Mouse (Mus musculus): ENCODE data around the gene Pacrg. TPM values are rescaled to one million over a fixed set of nuclear protein-coding genes. Genes with fewer than 3 reads are reported as not detected.

Gene Pacrg
- polyA plus RNA-seq, 1 experiment = 1.6 TPM

DNA sequence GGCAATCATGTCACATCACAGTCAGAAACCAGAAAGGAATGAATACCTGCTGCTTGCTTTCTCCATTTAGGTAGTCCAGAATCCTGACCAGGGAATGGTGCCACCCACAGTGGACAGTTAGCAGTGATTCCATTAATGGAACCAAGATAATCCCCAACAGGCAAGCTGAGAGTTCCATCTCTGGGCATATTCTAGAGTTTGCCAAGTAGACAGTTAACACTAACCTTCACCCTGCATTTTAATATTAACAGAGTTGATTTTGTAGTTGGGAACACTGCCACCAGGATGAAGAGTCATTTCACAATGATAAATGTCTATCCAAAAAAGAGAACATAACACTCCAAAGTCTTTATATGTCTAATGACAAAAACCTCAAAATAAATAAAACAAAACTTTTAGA, 144.7 kb downstream of the Pacrg start:
- Histone ChIP-seq H3K27ac (replicated peaks; ENCODE audit: low read depth, low read length) (no peak overlapping the region), H3K4me1 (ENCODE audit: control insufficient read depth, insufficient read depth, insufficient read length, low read length) (no peaks in the 10 kb centered on the region), H3K4me3 (ENCODE audit: insufficient read depth, low read depth, low read length) (no peak overlapping the region)

- Histone ChIP-seq H3K4me1 (ENCODE audit: control insufficient read depth, insufficient read depth, insufficient read length, low read length) (no peaks in the 10 kb centered on the region), H3K27ac (replicated peaks; ENCODE audit: low read depth, low read length) (no peak overlapping the region), H3K4me3 (ENCODE audit: insufficient read depth, low read depth, low read length) (no peak overlapping the region)
Observed at GRCm38 (mm10) chr17:10677098-10677497, 163.0 kb downstream of the Pacrg start.

GRCm38 (mm10) chr17:10675536-10675935, 164.6 kb downstream of the Pacrg start:
- H3K4me1 ChIP-seq (ENCODE audit: control insufficient read depth, insufficient read depth, insufficient read length, low read length) = no peaks in the 10 kb centered on the region
- H3K27ac ChIP-seq (replicated peaks; ENCODE audit: low read depth, low read length) = no peak overlapping the region
- no peak overlapping the region for H3K4me3 ChIP-seq (ENCODE audit: insufficient read depth, low read depth, low read length)

DNA sequence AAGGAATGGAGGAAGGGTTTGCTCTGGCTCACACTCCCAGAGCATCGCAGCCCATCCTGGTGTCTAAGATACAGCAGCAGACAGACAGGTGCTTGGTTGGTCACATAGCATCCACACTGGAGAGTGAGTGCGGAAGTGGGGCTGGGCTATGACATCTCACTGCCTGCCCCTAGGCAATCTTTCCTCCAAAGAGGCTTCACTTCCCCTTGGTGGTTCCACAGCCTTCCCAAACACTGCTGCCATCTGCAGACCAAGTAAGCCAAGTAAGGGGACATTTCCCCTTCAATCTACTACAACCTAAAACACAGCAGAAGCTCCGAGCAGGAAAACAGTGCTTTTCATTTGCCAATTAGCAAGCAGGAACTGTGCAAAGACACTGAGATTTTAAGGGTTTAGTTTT, 165.1 kb downstream of the Pacrg start:
- Histone ChIP-seq H3K27ac (replicated peaks; ENCODE audit: low read depth, low read length) (no peak overlapping the region), H3K4me1 (ENCODE audit: control insufficient read depth, insufficient read depth, insufficient read length, low read length) (no peaks in the 10 kb centered on the region), H3K4me3 (ENCODE audit: insufficient read depth, low read depth, low read length) (no peak overlapping the region)

DNA sequence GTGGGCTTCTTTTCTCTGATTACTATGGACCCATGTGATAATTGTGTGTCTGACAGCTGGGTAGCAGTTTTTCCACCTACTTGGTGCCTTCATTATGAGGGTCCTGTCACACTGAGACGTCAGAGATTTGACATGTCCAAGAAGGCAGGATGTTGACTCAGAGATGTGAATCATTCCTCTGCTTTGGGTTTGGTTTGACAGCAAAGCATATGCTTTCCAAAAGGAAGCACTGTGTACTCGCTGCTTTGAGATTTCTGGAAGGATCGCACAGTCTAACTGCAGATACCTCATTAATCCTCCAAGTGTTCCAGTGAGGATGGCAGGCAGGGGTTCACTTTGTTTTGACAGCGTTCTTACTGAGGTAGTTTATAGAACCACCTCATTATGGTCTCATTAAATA, 178.8 kb downstream of the Pacrg start:
- Histone ChIP-seq H3K27ac (replicated peaks; ENCODE audit: low read depth, low read length) (no peak overlapping the region), H3K4me3 (ENCODE audit: insufficient read depth, low read depth, low read length) (no peak overlapping the region), H3K4me1 (ENCODE audit: control insufficient read depth, insufficient read depth, insufficient read length, low read length) (no peaks in the 10 kb centered on the region)

DNA sequence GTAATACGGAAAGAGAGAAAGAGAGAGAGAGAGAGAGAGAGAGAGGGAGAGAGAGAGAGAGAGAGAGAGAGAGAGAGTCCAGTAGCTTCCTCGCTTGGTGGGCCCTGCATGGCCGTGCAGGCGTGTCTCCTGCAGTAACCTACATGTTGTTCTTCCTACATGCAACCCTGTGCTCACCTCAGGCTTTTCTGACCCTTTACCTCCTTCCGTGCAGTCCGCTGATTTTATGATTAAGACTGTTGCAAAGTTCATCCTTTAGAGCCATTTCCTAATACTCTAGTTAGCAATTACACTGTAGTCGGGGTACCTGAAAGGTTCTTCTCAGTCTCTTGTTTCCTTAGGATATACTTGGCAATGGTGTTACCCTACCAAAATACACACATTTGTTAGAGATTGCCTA, 196.5 kb downstream of the Pacrg start:
- H3K4me3 ChIP-seq (ENCODE audit: insufficient read depth, low read depth, low read length) = no peak overlapping the region
- H3K4me1 ChIP-seq (ENCODE audit: control insufficient read depth, insufficient read depth, insufficient read length, low read length) = no peaks in the 10 kb centered on the region
- H3K27ac ChIP-seq (replicated peaks; ENCODE audit: low read depth, low read length) = no peak overlapping the region

DNA sequence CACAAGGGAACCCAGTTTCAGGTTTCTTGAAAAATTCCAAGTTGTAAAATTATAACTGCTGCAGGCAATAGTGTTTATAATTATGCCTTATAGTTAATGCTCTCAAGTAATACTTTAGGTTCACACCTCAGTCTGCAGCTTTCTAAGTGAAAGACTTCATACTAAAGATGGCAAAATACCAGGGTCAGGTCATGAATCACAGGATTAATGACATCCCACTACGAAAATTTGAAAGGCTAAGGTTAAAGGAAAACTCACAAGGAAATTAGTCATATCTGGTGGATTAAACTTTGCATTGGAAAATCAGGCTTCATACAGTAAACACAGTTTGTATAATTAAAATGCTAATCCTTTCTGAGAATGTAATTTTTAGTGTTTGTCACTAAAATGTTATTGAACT, 200.3 kb downstream of the Pacrg start:
- no peaks in the 10 kb centered on the region for H3K4me1 ChIP-seq (ENCODE audit: control insufficient read depth, insufficient read depth, insufficient read length, low read length)
- no peak overlapping the region for H3K4me3 ChIP-seq (ENCODE audit: insufficient read depth, low read depth, low read length)
- H3K27ac ChIP-seq (replicated peaks; ENCODE audit: low read depth, low read length) = no peak overlapping the region

DNA sequence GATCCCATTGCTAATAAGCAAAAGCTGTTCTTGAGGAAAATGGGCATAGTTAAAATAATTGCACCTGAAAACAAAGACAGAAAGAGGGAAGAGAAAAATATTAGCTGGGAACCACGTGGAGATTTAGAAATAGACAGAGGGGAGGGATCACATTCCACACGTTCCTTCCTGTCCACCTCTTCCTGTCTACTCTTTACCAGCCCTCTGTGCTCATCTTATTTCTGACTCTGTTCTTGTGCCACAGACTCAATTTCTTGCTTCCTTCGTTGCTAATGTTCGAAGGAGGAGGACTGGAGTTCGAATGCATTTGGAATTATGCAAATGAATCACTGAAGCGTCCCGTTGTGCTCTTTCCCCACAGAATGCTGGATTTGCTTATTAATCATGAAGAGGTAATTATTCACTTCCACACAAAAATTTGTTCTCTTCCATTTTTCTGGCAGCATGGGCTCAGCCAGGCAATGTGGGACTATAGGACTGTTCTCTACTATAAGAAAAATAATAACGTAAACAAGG, 204.1 kb downstream of the Pacrg start:
- H3K27ac ChIP-seq (replicated peaks; ENCODE audit: low read depth, low read length) = no peak overlapping the region
- no peak overlapping the region for H3K4me3 ChIP-seq (ENCODE audit: insufficient read depth, low read depth, low read length)
- H3K4me1 ChIP-seq (ENCODE audit: control insufficient read depth, insufficient read depth, insufficient read length, low read length) = no peaks in the 10 kb centered on the region

DNA sequence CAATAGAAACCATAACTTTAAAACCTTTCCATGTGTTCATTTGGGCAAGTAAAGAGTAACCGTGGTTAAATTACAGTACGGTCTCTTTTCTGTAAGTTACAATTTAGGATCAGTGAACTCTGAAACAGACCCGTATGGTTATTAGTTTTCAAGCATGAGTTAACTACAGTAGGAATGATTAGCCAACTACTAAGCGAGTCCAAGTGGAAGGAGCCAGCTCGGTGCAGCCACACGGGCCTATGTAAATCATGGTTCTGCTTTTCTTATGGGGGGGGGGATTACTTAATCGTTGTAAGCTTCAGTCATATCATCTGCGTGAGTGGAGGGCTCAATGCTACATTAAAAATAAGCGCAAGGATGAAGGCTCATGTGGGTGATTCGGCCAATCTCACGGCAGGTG, 204.6 kb downstream of the Pacrg start:
- Histone ChIP-seq H3K4me1 (ENCODE audit: control insufficient read depth, insufficient read depth, insufficient read length, low read length) (no peaks in the 10 kb centered on the region), H3K4me3 (ENCODE audit: insufficient read depth, low read depth, low read length) (no peak overlapping the region), H3K27ac (replicated peaks; ENCODE audit: low read depth, low read length) (no peak overlapping the region)

GRCm38 (mm10) chr17:10635046-10635445, 205.1 kb downstream of the Pacrg start:
- no peak overlapping the region for H3K27ac ChIP-seq (replicated peaks; ENCODE audit: low read depth, low read length)
- H3K4me3 ChIP-seq (ENCODE audit: insufficient read depth, low read depth, low read length) = no peak overlapping the region
- no peaks in the 10 kb centered on the region for H3K4me1 ChIP-seq (ENCODE audit: control insufficient read depth, insufficient read depth, insufficient read length, low read length)

DNA sequence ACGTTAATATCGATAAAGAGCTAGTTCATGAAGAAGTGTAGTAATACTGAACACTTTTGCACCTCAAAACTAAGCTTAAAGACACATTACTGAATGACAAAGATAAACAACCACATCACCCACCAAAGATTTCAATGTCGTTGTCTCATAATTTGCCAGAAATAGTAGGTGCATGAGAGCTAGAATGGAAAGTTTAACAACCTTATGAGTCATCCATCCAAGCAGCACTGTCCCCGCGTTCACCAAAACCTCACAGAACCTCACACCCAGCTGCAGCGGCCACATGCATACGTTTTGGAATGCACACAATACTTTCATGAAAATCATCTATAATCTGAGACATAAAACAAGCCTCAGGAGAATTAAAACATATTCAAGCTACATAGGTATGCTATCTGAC, 206.3 kb downstream of the Pacrg start:
- H3K27ac ChIP-seq (replicated peaks; ENCODE audit: low read depth, low read length) = no peak overlapping the region
- no peak overlapping the region for H3K4me3 ChIP-seq (ENCODE audit: insufficient read depth, low read depth, low read length)
- 0 out of 2 replicates have a peak, but pooled peaks cover 2% of the 10 kb centered on the region for H3K4me1 ChIP-seq (ENCODE audit: control insufficient read depth, insufficient read depth, insufficient read length, low read length)

DNA sequence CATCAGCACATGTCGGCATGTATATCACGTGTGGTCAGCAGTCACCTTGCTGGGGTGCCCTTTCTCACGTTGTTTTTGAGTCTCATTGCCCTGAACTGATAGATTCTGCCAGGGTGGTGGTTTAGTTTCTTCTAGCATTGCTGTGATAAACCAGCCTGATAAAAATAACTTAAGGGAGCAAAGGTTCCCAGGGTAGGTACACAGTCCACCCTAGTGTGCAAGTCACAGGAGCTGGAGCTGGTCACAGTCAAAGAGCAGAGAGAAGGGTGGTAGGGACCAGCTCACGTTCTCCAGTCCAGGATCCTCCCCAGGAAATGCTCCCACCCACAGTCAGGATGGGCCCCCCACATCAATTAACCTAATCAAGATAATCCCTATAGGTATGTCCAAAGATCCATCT, 211.9 kb downstream of the Pacrg start:
- H3K27ac ChIP-seq (replicated peaks; ENCODE audit: low read depth, low read length) = no peak overlapping the region
- H3K4me3 ChIP-seq (ENCODE audit: insufficient read depth, low read depth, low read length) = no peak overlapping the region
- H3K4me1 ChIP-seq (ENCODE audit: control insufficient read depth, insufficient read depth, insufficient read length, low read length) = 0 out of 2 replicates have a peak, but pooled peaks cover 2% of the 10 kb centered on the region

- H3K4me1 ChIP-seq (ENCODE audit: control insufficient read depth, insufficient read depth, insufficient read length, low read length) = 0 out of 2 replicates have a peak, but pooled peaks cover 2% of the 10 kb centered on the region
- H3K27ac ChIP-seq (replicated peaks; ENCODE audit: low read depth, low read length) = no peak overlapping the region
- H3K4me3 ChIP-seq (ENCODE audit: insufficient read depth, low read depth, low read length) = no peak overlapping the region
Observed at GRCm38 (mm10) chr17:10627476-10627875, 212.6 kb downstream of the Pacrg start.

- Histone ChIP-seq H3K4me3 (ENCODE audit: insufficient read depth, low read depth, low read length) (no peak overlapping the region), H3K4me1 (ENCODE audit: control insufficient read depth, insufficient read depth, insufficient read length, low read length) (0 out of 2 replicates have a peak, but pooled peaks cover 2% of the 10 kb centered on the region), H3K27ac (replicated peaks; ENCODE audit: low read depth, low read length) (no peak overlapping the region)
Observed at GRCm38 (mm10) chr17:10626299-10627095, 213.6 kb downstream of the Pacrg start.

GRCm38 (mm10) chr17:10624699-10625424, 215.2 kb downstream of the Pacrg start:
- Histone ChIP-seq H3K4me3 (ENCODE audit: insufficient read depth, low read depth, low read length) (no peak overlapping the region), H3K27ac (replicated peaks; ENCODE audit: low read depth, low read length) (no peak overlapping the region), H3K4me1 (ENCODE audit: control insufficient read depth, insufficient read depth, insufficient read length, low read length) (0 out of 2 replicates have a peak, but pooled peaks cover 2% of the 10 kb centered on the region)
